Mouse (Mus musculus) thymus, postnatal 10 days (tissue): ENCODE results near the gene Spata22.
"Not testable (repeated sequence)": the region's sequence is repeated elsewhere in the genome, so short reads cannot be mapped to it uniquely, and the experiment has no call there.

ENCODE experiments used
- DNase-seq, 2 experiments: peaks; one replicate each; pipeline ENCODE4 v3.0.0; 2021; ENCODE audit warnings: low spot score in 2 of 2

Spata22 gene

DNA sequence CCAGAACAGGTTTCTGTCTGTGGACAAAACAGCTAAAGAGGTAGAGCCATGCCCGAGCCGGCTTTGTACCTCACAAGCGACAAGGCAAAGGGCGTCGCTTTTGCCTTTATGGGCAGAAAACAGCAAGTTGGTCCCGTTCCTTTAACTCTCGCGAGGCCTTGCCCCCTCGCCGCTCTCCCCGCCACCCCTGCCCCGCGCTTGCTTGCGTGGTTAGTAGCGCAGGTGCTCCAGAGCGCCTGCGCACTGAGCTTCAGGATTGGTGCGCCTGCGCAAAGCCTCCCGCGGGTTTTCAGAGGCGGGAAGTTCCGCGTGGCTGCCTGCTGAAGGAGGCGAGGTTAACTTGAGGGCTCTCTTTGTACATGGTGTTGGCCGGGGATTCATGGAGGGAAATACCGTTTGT is at the start of gene Spata22, which contains the start of the genes Aspa and Gm49340:
TSS of gene Spata22 (plus strand) at position 300 of the 400 bp plus-strand sequence.
TSS of gene Aspa (minus strand) at position 155 of the 400 bp plus-strand sequence.
TSS of gene Gm49340 (plus strand) at position 300 of the 400 bp plus-strand sequence.
- no peak for DNase-seq

DNA sequence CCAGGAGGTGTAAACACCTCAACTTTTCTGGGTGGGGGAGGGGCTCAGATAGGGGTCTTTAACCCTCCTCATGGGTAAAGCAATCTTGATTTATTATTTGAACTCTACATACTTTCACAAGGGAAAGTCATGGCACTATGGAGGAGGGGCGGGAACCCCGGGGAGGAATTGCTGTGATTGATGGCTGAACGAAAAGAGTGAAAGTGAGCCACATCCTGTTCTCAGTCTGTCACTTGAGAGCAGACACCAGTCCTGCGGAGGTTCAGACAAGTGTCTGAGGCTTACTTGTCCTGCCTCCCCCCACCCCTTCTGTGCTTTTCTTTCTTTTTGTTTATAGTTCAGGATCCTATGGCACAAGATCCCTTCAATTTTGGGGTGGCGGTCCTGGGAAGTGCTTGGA is 48.8 kb upstream of the Spata22 start:
- no peak for DNase-seq

DNA sequence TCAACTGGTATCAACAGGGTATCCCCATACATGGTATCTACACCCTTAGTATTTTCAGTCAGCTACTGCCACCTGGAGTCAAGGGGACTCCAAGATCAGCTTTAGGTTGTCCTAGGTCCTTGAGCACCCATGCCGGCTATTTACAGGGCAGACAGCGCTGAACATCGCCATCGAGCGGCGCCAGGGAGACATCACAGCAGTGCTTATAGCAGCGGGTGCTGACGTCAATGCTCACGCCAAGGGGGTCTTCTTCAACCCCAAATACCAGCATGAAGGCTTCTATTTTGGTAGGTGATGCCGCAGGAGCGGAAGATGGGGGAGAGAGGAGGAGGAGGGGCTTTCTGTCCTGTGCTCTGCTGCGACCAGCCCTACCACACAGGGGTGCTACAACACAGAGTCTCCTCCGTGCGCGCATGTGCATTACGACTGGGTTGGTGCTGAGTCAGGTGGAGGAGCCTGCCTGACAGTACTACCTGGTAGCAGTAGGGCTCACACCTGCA is 48.0 kb upstream of the Spata22 start:
- DNase-seq = peak; percentile 12 to 32

DNA sequence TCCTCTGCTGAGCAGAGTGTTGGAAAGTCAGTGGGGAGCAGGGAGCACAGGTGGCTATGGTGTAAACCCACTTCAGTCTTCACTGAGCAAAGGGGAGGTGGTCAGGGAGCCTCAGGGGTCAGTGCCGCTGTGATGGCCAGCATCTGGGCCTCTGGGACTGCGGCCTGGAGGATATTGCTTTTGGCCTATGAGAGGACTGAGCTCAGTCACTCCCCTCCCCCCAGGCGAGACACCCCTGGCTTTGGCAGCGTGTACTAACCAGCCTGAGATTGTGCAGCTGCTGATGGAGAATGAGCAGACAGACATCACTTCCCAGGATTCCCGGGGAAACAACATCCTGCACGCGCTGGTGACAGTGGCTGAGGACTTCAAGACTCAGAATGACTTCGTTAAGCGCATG is 46.2 kb upstream of the Spata22 start:
- no peak for DNase-seq

DNA sequence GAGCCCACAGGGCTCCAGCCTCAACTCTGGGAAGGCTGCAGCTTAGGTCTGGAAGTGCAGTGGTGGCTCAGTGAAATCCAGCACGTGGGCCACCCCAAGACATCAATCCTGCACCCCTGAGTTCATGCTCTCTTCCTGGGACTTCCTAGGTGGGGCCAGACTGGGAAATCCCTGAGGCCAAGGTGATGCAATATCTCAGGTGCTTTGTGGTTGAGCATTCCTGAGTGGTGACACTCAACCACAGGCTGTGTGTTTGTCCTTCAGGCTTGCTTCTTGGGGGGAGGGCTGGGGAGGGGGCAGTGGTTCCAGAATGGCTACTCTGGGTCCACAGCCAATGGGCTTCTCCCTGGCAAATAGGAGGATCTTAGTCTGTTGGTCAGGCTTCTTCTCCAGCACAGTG is 45.6 kb upstream of the Spata22 start:
- DNase-seq = no peak

DNA sequence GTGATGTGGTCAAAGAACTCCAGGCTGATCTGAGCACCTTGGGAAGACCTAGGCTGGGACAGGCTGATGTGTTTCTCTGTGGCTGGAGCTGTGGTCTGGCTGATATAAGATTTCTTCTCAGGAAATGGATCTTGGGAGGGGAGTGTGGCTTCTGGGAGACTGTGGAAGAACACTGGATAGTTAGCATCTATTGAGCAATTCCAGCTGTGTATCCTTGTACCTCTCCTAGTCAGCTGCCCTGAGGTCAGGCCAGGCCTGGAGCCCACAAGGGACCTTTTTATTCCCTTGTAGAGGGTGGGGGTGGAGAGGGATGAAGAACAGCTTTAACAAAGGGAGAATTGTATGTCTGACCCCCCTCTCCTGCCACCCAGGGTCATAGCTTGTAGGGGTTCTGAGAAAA is 45.2 kb upstream of the Spata22 start:
- DNase-seq = no peak

DNA sequence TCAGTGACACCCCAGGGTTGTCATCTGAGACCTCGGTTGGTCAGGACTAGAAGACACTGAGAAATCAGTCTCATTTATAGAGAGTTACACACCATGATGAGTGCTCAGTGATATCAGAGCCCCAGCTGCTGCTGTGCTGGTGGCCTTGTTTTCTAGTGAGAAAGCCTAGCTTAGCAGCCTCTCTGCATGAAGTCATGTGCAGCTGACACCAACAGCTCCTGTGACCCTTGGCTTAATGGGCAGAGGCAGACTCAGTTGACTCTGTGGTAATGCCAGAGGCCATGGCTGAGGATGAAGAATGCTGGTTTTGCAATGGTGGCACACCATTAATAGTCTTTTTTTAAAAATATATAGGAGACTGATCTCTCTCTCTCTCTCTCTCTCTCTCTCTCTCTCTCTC is 39.9 kb upstream of the Spata22 start:
- no peak for DNase-seq

DNA sequence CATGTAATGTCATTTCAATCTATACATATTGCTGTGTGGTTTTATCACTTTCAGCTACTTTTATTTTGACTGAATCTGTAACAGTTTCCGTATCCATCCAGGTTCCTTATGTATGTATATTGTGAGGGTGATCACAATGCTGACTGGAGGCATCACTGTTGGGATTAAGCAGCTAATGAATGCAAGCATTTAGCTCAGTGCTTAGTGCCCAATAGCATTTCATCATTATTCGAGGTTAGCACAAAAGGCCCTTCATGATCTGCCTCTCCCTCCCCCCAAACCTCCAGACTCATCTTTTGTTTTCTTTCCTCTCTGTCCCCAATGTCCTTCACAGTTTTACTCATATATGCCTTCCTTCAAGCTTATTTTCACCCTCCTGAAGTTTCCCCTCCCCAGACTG is 26.4 kb upstream of the Spata22 start:
- DNase-seq = no peak

DNA sequence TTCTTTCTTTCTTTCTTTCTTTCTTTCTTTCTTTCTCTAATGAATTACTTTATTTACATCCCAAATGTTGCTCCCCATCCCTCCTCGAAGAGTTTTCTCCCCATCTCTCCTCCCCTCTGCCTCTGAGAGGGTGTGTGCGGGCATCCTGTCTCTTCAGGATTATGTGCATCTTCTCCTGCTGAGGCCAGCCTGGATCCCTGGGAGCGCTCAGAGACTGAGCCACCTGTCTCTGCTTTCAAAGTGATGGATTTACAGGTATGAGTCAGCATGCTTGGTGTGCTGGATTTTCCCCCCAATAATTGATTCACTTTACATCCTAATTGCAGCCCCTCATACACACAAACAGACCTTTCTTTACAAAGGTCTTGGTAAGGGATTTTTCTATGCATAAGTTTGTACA is 13.6 kb upstream of the Spata22 start:
- DNase-seq = no peak

DNA sequence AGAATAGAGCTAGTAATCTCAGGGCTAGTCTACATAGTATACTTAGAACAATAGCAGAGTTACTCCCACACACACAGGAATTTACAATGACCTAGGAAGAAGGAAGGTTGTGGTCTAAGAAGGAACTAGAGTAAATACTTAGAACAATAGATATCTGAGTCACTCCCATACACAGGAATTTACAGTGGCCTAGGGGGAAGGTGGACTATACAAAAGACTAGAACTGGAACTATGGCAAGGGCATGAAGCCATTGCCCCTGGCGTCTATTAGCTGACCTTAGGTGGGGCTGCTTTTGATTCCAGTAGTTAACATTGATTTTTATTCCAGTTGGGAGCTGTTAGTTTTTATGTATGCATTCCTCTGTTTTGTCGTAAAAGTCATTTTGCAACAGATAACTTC is 11.0 kb upstream of the Spata22 start:
- DNase-seq = not testable (repeated sequence)

DNA sequence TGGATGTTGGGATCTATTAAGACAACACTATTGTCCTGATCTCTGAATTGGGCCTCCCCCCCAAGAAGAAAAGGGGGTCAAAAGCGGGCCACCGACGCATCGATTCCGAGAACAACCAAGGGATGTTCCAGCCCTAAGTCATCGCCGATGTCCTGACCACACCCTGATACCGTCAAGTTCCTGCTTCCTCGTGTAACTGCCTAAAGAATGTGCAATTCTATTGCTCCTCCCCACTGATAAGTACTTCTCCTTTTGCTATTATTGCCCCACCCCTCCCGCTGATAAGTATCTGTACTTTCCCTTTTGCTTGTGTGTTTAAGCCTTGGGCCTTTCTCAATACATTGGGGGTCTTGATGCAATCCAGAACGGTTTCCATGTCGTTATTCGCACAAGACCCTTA is 8.5 kb upstream of the Spata22 start:
- not testable (repeated sequence) for DNase-seq

DNA sequence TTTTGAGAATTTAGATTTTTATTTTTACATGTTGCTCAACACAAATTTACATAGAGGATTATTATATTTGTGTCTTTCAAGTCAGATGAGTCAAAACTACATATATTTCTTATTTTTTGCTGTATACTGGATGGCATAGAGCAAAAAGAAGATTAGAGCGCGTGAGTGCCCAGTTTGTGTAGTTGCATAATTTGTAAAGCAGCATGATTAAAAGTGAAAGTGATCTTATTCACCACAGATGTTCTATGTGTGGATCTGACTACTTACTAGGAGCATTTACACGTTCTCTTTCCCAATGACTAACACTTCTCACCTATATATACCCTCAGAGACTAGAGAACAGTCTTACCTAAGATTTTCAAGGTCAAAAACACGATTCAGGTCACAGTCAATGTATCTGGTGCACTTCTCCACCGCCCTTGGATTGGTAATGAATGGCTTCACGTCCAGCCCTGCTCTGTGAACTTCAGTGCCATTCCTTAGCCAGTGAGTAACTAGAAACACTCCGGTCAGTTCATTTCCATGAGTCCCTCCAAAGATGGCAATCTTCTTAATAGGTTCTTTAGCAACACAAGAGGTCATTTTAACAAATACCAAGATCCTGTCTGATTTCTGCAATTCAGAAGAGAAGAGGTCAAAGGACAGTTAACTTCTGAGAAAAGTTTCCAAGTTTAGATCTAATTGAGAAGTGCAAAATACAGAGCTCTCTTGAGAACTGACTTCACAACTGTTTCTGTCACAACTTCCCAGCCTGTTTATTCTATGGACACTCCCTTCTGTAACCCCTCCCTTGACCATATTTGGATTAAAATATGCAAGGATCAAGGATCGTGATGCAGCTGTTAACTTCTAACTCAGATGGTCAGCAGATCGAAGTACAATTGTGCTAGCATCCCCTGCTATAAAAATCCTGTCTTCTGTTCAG is 5.4 kb upstream of the Spata22 start:
- no peak for DNase-seq

DNA sequence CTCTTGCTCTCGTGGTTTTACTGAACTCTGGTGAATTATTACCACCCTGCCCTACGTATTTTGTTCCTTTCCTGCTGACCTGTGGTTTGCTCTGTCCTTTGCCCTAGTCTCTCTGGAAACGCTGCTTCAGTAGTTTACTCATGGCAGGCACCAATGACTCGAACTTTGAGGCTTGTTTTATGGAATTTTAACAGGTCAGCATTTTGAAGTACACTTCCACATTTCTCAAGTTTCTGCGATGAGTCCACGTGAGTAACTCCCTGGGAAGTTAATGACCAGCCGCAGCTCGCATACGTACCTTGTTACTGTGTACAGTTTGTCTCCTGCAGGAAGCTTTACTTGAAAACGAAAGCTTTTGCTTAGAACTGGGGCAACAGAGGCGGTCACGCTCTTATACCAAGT is 3.1 kb upstream of the Spata22 start:
- no peak for DNase-seq

DNA sequence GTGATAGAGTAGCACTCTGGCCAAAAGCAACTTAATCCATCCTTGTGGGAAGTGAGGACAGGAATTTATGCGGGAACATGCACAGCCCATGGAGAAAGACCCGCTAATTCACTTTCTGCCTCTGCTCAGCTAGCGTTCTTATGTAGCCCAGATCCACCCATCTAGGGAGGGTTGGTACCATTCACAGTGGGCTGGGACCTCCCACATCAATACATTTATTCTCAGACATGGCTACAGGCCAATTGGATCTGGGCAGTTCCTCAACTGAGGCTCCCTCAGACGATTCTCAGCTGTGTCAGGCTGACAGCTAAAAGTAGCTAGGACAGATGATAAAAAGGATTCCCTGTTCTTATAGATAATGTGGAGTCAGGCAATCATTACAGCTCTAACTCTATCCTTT is 2.2 kb upstream of the Spata22 start:
- DNase-seq = no peak

DNA sequence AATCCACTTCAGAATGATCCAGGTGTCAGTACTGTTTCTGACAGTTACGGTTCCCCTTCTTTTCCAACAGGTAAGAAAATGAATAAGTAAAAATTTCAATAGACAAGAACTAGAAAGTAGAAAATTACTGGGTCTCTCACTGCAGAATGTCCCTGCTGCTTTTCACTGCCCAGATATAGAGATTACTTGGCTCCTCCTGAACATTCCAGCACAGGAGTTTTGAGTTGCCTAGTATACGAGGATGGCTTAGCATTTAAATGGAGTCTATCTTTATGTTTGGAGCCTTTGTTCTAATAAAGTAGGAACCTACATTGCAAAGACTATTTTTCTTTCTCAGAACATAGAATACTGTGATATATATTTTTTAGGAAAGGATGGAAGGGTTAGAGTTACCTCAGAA is 3.8 kb downstream of the Spata22 start:
- DNase-seq = no peak

DNA sequence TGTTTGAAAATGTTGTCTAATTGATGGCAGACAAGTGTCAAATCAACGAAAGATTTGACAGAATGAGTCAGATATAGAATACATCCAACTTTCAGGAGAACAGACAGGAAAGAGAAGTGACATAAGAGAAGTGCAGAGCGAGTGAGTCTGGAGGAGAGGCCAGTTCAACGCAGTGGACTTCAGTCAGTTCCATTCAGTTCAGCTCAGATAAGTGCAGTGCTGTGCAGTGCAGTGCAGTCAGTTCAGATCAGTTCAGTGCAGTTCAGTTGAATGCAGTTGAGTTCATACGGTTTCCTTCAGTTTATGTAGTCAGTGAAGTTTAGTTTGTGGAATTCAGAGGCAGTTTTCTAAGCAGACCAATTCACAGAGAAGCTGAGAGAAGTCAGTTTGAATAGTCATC is 7.4 kb downstream of the Spata22 start:
- no peak for DNase-seq

DNA sequence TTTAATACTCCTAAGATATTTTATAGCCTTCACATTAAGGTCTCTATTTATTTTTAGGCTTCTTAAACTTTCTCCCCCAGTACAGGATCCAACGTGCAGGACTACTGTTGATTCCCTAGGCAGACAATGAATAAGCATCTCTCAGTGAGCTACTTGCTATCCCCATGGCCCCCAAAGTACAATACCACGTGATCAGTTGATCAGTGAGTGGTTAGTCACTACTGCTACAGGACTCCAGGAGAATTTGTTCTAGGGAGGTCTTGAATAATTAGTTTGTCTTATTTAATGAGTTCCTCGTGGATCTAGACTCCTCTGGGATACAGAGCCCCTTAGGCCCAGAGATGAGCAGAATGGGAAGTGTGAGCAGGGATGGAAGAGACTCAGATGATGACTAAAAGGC is 20.9 kb downstream of the Spata22 start, which contains the start of gene Olfr20:
TSS of gene Olfr20 (plus strand) at position 301 of the 400 bp plus-strand sequence.
- no peak for DNase-seq

DNA sequence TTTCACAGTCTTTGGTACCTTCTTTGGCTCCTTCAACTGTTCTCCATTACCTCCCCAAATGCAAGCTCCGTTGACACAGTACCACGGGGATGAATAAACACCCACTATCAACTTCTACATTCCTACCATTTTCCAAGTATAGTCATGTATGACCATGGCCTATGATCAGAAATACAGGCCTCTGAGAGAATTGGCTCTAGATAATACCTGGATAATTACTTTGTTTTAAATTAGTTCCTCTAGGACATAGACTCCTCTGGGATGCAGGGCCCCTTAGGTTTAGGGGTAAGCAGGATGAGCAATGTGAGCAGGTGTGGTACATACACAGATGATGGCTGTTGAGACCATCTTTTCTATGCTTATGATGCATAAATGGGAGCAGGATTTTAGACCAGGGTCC is 41.4 kb downstream of the Spata22 start, which contains the start of gene Olfr376:
TSS of gene Olfr376 (plus strand) at position 301 of the 400 bp plus-strand sequence.
- DNase-seq = no peak

DNA sequence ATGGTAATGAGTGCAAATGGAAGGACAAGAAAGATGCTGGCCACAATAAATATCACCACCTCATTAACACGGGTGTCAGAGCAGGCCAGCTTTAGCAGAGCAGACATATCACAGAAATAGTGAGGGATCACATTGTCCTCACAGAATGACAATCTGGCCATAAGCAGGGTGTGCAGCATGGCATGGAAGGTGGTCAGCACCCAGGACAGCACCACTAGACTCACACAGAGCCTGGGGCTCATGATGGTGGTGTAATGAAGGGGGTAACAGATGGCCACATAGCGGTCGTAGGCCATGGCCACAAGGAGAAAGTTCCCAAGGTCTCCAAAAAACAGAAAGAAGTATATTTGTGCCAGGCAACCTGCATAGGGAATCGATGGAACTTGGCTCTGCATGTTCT is 65.8 kb downstream of the Spata22 start:
- DNase-seq = no peak
